ENCODE assay signal across 8 mouse cellular contexts in the genomic region with DNA sequence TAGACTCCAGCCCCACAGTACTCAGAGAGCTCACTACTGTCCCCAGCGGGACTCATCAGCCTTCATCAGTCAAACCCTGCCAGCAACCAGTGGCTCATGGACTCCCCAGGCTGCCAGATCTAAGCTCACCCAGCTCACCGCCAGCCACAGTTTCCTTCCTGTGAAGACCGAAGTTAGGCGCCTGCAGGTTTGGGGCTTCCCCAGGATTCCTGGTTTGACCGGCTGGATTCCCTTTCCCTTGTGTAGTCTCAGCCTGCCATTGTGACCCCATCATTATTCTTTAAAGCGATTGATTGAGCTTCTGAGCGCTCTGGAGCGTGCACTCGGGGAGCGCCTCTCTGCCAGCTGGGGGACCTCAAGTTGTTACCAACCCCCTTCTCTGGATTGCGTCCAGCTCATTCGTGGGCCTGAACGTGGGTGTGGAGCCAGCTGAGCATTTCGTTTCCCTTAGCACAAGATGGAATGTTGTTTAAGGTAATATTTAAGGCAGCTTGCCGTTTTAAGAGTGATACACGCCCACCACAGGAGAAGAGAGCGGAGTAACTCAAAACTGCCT.
A peak's percentile ranks its signal among the peaks of the same experiment; 100 is the strongest.
DNase-seq lines count a peak whose midpoint lies in the region.

No protein-coding gene starts in this region.

- intact Hi-C loops in gastrocnemius, postnatal 14 days (cut with DNase I; ENCODE audit: low total_unique reads) = loop anchor here (10.0 kb wide), 2 partner anchors 78 to 108 kb away; no protein-coding TSS in a partner anchor

- no peak overlapping the region for H3K4me3 ChIP-seq in limb, embryonic 10.5 days

- H3K27me3 ChIP-seq in limb, embryonic 10.5 days (ENCODE audit: low read depth, poor library complexity, severe bottlenecking) = no peaks in the 10 kb centered on the region

- H3K27ac ChIP-seq in limb, embryonic 10.5 days = peak overlapping the region; percentile 81

- peak; percentile 36 for DNase-seq in gastrocnemius, postnatal 14 days
- no peak for DNase-seq in gastrocnemius, adult 18-20 months (ENCODE audit: low spot score)
- DNase-seq in CD8-positive naive resting alpha-beta T cell, adult 2 months (ENCODE audit: low read depth in 2 of 2, low spot score in 2 of 2) = peak; percentile 18 to 38
- DNase-seq in frontal cortex, postnatal 36 days (ENCODE audit: low spot score in 2 of 2) = peak; percentile 52 to 67
- peak; percentile 53 for DNase-seq in limb, embryonic 10.5 days (ENCODE audit: low spot score)
- DNase-seq in right cerebral cortex, postnatal 25 days = peak; percentile 36
- no peak for DNase-seq in cerebellum, postnatal 25 days
- DNase-seq in adrenal gland, postnatal 36 days = no peak

- no peaks in the 10 kb centered on the region for H3K9me3 ChIP-seq in limb, embryonic 10.5 days (replicated peaks)

- H3K4me1 ChIP-seq in limb, embryonic 10.5 days = peaks cover 46% of the 10 kb centered on the region

- 34% methylated on average over 17 of the region's 17 CpGs for WGBS in limb, embryonic 10.5 days

- H3K36me3 ChIP-seq in limb, embryonic 10.5 days = no peaks in the 10 kb centered on the region

Comparison
In these comparisons a context has a peak if more than half of its experiments do, and no peak if none do; other contexts are left out.
1. DNase-seq: peak in gastrocnemius, postnatal 14 days (single experiment), CD8-positive naive resting alpha-beta T cell, adult 2 months (2 of 2), frontal cortex, postnatal 36 days (2 of 2), limb, embryonic 10.5 days (single experiment) and right cerebral cortex, postnatal 25 days (single experiment); none in gastrocnemius, adult 18-20 months (single experiment), cerebellum, postnatal 25 days (0 of 2) and adrenal gland, postnatal 36 days (0 of 2).